Mouse (Mus musculus) WW6 (cell line): ENCODE measurements around the gene Mgea5.

Source experiments
- DNase-seq: peaks from one replicate; pipeline ENCODE4 v3.0.0-alpha.2; 2013; ENCODE audit warnings: low read depth, low spot score

Mgea5 gene

DNA sequence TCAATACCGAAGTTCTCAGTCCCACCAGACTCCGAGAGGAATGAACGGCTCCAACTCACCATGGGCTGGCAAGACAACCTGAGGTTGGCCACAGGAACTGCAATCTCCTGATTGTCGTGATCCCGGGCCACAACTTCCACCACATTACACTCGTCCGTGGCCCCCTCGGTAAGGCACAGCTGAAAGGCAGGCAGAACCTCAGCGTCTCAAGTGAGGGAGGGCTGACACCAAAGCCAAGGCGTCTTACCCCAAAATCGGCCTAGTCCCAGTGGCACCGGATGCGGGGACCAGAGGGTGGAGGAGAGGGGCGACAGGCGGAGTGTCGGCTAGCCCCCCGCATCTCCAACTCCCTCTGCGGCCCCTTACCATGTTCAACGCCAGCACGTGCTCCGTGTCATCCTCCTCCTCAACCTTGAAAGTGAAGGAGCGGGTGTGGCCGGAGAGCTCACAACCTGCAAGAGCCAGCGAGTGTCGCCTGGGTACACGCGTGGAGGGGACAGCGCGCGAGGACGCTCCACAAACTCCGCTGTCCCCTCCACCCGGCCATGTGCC is 34.9 kb downstream of the Mgea5 start:
- no peak for DNase-seq

DNA sequence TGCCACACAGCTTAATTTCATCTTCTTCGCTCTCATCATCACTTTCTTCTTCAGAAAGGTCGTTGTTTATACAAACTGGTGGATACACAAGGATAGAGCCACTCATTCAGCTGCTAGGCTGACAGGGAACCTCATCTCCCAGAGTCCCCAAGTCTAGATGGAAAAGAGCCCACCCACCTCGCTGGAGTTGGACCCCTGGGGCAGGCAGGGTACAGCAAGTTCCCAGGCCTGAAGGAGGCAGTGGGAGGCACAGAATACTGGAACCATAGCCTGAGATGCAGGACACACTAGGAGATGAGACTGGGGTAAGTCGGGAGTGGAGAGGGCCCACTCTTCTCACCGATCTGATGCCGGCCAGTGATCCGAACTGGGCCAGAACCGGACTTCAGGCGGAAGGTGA is 35.4 kb downstream of the Mgea5 start:
- no peak for DNase-seq

DNA sequence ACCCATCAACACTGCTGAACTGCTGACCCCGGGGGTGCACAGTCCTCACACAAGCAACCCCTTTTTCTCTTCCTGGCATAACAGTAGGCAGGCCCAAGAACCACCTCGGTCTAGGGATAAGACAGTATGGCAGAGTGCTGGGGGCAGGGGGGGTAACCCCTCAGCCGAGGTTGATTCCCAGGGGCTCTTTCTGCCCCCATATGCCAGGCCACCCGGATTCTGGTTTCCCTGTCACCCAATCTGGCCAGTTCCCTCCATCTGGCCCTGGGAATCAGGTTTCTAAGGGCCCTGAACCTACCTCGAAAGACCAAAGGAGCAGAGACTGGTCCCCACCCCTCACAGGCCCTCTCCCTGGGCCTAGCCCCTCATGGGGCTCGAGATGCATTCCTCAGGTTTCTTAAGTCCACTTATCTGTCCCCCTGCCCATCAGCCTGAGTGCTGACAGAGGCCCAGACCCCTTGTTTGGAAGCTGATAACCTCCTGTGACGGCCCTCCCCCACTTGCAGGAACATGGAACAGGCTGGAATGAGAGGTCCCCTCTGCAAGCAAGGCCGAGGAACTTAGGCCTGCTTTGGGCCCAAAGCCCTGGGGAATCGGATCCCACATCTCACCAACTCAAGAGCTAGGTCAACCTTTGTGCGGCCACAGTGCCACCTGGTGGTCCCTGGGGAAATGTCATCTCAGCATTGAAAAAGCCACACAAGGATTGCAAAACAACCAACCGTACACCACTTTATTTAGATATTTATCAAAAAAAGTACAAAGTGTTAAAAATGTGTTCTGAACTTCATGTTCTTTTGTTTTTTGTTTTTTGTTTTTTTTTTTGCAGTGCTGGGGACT is 36.4 kb downstream of the Mgea5 start:
- DNase-seq: no peak

DNA sequence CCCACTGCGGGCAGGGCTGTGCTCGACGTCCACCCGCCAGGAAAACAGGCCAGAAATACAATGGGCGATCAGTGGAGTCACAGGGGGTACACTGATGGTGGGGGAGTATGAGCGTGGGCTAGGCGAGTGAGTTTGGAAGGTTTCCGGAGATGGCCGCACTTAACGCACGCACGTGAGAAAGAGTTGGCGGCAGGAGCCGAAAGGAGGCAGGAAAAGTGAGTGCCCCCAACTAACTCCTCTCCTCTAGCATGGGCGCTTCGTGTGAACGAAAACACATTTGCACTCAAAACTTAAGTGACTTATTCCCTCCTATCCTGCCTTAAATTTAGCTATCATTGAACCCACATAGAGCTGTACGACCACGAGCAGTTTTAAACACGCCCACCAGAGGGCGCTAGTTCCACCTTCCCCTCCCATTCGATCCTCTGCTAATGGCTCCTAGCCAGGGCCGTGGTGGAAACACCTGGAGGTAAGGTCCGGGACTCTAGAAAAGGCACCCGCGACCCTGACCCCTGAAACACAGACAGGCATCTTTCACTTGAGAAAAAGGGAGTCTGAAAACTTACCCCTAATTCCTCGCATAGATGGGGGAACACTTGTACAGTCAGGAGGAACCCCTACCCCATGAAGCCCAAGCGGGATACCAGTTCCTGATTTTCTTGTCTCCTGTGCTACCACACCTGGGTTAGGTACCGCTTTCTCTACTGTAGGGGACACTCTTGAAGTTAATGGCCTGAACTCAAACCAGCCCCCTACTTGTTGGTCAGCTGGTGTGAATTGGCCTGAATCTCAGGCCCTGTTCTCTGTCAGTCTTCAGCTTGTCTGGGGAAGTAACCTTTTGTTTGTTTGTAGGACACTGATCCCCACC is 37.2 kb downstream of the Mgea5 start:
- DNase-seq: peak; percentile 68

DNA sequence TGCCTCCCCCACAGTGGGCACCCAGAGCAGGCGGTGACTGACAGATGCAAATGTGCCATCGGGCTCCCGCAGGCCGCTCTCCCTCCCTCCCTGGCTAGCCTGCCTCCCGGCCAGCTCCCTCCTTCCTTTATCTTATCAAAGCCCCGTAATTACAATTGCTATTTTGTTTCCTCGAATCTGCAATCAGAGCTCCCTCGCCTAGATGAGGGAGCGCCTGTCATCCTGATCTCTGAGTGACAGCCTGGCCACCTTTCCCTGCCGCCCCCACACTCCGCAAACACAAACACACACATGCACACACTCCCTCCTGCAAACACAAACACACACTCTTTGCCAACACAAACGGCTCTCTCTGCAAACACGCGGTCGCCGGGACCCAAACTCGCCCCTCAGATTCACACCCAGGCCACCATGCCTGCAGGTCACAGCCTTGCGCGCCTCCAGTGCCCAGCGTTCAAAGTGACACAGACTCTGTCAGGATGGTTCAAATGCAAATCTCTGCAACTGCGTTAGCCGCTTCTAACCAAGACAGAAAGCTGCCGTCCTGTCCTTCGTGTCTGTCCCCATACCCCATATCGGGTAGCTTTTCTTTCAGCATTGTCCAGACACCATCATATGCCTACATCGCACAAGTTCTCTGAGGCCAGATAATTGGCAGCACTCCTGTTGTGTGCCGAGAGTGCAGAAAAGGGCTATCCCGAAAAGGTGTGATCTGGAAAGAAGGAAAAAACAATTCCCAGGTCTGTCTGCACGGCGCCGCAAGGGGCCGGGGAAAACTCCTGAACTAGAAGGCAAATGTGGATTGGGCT is 38.1 kb downstream of the Mgea5 start:
- no peak for DNase-seq

DNA sequence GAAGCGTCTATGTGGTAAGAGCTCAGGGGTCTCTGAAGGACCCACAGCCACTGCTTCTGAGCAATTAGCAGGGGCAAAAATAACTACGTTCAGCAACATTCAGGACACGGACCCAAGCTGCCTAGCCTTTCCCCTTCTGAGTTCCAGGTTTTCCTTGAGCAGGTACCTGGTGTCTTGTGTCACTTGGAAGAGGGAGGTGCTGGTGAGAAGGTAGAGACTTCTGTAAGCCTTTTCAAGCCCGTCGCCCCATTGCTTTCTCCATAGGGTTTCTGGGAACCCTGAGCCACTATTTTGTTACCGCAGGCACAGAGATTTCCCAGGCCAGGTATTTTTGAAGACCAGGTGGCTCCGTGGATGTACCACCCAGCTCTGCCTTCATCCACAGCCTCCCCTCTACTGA is 40.0 kb downstream of the Mgea5 start:
- no peak for DNase-seq

DNA sequence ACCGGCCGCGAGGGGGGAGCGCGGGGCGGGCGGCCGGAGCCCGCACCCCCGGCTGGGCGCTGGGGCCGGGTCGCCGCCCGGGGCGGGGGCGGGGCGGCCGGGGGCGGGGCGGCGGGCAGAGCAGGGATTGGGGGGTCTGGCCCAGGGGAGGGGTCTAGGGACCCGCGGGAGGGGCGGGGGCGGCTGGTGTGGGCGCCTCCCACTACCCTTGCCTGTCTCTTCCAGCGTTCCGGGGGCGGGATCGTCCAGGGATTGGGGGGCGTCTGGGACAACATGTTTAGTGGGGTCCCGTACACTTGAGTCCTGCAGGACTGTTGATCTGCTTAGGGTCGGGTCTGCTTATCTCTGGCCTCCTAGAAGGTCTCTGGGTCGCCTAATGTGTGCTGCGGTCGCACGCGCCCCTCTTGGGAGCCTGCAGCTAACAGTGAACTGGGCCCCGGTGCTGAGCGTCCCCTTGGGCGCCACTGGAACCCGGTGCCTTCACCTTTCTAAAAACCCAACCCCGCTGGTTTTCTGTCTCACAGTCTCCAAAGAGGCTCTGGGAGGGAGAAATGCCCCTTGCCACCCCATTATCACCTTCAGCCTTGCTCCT is 40.6 kb downstream of the Mgea5 start:
- no peak for DNase-seq

DNA sequence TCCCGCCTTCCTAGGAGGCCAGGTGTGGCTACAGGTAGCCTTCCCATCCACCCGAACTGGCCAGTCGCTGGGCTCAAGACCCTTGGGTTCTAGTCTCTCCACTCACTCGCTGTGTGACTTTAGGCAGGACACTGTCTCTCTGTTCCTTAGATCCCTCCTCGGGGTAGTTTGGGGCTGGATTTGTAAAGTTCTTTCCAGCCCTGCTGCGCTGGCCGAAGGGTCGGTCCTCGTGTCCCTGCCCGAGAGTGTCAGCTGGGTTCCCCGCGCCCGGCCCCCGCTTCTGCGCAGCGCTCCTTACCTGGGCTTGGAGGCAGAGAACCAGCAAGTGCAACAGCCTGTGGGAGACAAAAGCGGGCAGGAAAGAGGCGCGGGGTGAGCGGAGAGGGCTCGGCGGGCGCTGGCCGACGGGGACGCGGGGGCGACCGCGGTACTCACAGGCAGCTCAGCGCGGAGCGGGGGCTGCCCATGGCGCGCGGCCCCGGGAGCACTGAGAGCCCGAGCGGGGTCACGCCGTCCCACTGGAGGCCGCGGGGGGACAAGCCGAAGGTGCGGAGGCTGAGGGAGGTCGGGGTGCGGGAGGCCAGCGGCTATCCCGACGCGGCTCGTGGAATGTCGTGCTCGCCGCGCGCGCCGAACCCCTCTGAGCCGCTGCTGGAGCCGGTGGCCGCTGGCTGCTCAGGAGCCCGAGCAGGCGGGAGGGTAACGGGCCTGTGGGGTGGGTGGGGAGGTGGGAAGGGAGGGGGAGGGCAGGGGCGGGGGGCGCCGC is 41.2 kb downstream of the Mgea5 start, which contains the start of gene Fgf8:
Gene Fgf8 (minus strand): TSS at position 698 of the 766 bp plus-strand sequence.
- DNase-seq: no peak

DNA sequence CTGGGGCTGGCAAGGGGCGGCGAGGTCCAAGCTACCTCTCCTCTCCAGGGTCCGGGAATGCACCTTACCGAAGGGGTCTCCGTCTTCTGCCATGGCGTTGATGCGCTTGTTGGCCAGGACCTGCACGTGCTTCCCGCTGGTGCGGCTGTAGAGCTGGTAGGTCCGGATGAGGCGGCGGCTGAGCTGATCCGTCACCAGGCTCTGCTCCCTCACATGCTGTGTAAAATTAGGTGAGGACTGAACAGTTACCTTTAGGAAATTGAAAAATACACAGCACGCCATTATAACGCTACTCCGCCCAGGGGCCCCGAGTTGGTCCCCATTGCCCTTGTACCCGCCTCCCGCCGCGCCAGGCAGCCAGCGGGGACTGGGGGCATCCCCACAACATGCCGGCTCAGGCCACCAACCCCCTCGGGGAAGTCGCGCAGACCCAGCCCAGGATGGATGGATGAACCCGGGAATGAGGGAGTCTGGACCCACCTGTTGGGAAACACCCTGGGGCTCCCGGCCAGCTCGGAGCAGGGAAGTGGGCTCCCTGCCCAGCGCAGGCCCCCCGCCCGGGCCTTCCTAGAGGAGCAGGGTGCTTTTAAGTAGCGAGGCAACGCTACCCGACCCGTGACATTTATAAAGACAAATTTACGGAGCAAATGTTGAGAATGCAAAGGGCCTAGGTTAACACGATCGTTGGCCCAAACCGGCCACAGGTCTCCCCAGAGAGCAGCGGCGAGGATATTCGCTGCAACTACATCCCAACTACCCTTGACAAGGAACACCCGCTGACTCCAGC is 42.0 kb downstream of the Mgea5 start:
- DNase-seq: no peak

DNA sequence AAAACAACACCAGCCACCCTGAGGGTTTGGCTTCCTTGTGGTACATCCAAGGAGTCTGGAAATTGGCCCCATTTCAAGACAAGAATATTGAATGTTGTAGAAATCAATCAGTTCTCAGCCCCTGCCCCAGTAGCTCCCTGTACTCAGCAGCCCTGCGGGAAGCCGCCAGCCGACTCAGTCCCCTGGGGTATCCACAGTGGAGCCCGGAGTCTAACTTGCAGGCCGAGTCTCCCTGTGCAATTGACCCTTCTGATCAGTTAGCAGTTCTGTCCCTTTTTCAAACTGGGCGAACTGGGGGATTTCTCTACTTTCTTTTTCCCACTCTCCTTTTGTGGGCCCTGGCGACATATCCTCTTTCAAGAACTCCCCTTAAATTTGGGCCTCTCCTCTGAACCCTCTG is 42.8 kb downstream of the Mgea5 start:
- DNase-seq: no peak

DNA sequence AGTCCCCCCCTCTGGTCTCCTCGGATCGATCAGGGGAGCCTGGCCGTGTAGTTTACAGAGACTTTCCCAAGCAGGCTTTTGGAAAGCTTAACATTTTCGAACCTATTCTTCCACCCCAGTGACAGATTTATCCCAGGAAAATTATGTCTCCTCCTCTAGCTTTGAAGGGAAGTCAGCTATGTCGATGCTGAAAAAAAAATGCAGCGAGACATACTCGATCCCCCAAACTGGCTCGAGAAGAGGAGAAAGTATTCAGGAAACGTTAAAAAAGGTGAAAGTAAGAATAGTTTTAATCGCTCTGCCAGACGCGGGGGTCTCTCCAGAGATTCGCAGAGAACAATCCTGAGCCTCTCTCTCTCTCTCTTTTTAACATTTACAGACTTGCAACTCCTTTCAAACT is 43.4 kb downstream of the Mgea5 start:
- DNase-seq: no peak

DNA sequence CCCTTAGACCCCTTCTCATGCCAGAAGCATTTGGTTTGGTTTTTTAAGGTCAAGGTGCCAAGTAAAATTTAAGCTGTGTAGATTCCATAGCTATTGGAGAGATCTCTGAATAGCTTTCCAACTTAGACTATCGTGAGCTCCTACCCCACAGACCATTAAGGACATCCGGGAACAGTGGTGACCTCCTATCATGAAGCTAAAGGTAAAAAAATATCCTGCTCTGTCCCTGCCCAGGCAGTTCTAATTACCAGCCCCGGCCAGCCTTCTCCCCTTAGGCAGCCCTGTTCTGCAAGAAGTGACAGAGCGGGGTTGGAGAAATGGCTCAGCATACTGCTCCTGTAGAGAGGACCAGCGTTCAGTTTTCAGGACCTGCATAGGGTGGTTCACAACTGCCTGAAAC is 45.1 kb downstream of the Mgea5 start:
- DNase-seq: no peak

DNA sequence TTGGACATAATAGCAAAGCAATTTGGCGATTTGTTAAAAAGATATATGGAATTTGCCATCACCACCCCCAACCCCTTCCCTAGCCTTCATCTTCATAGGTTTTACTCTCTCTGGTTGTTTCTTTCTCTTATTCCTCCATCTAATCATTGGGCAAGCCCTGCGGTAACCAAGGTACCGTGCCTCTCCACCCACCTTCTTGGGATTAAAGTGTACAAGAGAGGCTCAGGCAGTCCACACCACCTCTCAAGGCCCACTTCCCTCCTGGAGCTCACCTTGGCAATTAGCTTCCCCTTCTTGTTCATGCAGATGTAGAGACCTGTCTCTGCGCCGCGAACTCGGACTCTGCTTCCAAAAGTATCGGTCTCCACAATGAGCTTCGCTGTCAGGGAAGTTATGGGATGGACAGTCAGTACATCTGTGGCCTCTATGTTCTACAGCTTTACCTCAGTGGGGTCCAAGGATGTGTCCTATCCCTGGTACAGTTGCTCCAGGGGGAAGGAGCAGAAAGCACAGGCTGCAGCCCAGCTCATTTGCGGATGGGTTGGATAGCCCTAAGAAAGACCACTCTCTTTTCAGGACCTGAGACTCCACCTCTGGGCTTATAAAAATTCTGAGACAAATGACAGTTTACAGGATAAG is 45.7 kb downstream of the Mgea5 start:
- no peak for DNase-seq

DNA sequence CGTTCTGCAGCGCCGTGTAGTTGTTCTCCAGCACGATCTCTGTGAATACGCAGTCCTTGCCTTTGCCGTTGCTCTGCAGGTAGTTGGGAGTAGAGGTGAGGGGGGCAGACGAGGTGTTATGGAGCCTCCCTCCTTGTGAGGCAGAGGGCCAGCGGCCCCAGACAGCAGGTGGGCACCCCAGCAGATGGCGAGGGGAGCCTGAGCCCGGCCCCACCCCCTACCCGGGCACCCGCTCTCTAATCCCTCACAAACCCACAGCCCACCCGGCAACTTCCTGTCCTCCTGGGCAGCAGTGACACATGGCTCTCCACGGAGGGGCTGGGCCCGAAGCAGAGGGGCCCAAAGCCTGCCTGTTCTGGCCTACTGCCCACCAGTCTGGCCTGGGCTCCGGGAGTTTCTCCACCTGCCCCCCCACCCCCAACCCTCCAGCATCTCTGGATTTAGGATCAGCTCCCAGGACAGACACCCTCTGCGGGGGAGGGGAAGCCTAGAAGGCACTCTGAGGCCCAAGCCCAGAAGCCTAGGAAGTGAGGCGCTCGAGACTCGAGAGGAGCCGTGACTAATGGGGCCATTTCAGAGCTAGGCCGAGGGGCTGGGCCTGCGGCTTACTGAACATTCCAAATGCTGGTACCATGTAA is 46.3 kb downstream of the Mgea5 start:
- DNase-seq: no peak

DNA sequence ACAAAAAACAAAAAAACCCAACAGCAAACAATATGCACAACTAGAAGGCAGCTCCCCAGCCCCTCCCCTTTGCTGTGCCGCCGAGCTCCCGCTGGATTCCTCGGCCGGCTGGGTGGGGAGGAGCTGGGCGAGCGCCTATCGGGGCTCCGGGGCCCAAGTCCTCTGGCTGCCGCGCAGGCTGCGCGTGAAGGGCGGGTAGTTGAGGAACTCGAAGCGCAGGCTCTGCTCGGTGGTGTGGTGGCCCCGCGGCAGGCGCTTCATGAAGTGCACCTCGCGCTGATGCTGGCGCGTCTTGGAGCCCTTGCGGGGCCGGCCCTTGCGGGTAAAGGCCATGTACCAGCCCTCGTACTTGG is 46.8 kb downstream of the Mgea5 start:
- DNase-seq: no peak

DNA sequence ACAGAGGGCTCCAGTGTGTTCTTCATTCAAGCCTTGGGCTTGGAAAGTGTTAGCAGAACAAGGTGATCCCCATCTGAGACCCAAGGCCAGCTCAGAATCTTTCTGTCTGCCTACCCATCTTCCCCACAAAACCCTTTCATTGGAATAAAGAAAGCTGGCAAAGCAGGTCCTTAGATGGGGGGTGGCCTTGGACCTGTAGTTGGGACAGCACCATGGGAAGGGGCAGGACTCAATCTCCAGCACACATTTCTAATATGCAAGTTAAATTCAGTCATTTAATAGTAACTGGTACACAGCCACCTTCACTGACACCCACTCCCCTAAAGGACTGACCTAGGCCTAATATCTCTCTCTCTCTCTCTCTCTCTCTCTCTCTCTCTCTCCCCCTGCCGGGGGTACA is 47.4 kb downstream of the Mgea5 start:
- no peak for DNase-seq

DNA sequence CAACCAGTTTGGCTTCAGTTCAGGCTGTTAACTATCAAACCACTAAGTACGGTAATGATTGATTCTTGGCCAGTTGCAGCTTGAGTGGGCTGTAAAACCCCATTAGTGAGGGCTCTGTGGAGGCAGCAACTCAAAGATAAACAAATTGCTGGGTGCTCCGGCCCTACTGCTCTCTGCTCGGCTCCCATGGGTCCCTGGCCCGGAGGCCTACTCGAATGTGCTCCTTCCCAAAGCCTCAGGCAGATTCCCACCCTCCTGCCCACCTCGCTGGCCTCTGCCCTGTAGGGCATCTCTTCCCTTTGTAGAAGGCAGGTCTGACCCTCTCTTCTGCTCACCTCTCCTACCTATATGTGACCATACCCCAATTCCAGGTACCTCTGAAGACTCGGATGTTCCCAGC is 48.9 kb downstream of the Mgea5 start:
- DNase-seq: no peak

DNA sequence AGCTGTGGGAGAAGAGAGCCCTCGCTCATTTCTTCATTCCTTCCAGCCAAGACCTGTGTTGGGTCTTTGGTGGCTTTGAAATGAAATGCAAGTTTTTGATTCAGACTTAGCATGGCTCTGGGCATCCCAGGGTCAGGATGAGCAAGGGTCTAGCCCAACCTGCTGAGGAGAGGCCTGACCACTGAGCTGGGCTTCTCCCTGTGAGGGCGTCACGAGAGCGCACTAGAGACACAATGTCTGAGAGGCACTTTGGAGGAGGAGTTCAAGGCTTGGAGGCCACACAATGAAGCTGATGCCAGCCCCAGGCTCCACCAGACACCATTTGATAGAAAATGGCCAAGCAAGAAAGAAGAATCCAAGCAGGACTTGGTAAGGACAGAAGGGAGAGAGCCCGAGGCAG is 49.4 kb downstream of the Mgea5 start:
- no peak for DNase-seq

DNA sequence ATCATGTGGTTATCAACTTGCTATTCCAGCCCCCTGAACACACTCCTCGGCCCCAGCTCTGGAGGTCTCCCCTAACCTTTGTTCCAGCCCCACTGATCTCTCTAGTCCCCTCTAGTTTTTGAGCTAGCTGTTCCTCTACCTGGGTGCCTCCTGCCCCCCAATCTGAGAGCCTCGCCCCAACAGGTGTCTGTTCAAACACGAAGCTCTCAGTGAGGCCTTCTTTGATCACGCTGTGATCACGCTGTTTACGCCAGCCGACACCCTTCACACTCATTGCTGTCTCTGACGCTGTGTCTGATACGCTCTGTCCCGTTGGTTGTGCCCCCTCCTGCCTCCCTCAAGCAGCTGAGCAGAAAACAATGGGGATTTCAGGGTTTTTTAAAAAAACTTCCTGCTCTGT is 50.1 kb downstream of the Mgea5 start:
- no peak for DNase-seq
